Mouse (Mus musculus): Measurements from ENCODE around the gene Rad9b. TPM values are rescaled to one million over a fixed set of nuclear protein-coding genes. Genes with fewer than 3 reads are reported as not detected.
A peak's percentile ranks its signal among the peaks of the same experiment; 100 is the strongest.

Rad9b gene
- 1 to 10 TPM; 2.2 to 3.4 TPM for total RNA-seq (2021)
- long read RNA-seq, experiment 1, partial matches to known transcripts = 0 of 2 reads
- long read RNA-seq, experiment 1, other reads (novel, unspliced or antisense) = 1 of 2 reads
- long read RNA-seq, experiment 2 = 0 reads

DNA sequence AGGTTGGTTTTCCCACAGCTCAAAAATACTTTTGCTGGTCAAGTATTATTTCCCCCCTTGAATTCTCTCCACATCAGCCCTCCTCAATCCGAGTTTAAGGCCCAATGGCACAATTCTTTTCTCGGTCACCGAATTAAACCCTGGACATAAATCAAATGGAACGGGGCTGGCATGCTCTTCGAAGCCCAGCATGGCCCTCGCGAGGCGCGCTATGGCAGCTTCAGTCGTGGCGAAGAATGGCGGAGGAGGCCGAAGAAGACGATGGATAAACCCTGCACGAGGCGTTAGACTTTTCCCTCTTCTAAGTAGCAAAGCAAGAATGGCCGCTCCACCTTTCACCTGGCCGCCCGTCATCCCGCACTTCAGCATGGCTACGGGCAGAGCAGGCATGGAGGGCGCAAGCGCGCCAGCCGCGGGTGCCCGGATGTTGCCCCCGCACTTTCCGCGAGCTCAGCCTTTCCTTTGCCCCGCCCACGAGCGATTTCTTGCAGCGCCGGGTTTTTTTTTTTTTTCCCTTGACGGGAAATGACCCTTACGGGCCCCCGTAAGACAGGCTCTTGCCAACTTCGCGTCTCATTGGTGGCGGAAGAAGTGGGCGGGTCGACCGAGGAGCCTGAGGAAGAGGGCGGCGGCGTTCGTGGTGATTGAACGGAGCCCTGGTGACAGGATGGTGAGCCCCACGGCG lies at the start of gene Rad9b, which contains the start of gene Vps29:
Rad9b (minus strand) TSS at position 427 of the 685 bp plus-strand sequence.
Vps29 (plus strand) TSS at position 563 of the 685 bp plus-strand sequence.
- DNase-seq = peak; percentile 98

DNA sequence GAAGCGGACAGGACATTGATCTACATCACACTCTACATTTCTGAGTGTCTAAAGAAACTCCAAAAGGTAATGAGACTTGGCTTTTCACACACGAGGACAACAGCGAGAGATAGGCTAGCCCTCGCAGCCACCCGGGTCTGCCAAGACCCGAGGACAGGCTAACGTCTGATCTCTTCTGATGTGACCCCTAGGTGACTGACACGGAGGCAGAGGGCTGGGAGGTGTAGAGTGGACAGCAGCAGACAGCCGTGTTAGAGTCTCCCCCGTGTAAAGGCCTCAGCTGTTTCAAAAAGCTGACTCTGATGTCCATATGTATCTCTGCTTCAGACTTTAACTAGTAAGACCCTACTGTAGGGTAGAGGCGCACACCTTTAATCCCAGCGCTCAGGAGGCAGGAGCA lies 49.3 kb upstream of the Rad9b start:
- no peak for DNase-seq

DNA sequence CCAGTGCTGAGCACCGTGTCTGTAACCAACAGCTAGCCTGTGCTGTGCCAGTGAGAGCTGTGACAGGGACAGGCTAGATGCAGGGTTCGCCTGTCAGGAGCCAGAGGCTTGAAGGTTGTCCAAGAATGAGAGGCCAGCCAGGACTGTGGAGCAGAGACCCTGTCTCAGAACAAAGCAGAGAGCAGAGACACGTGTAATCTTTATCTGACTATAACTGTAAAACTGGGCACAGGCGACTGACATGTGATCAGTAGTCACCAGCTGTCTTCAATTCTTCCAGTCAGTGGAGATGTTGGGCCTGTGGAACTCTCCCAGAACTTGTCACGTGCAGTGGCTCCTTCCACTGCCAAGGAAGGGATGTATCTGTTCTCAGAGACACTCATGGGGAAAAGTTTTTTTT lies 48.7 kb upstream of the Rad9b start:
- DNase-seq = no peak

DNA sequence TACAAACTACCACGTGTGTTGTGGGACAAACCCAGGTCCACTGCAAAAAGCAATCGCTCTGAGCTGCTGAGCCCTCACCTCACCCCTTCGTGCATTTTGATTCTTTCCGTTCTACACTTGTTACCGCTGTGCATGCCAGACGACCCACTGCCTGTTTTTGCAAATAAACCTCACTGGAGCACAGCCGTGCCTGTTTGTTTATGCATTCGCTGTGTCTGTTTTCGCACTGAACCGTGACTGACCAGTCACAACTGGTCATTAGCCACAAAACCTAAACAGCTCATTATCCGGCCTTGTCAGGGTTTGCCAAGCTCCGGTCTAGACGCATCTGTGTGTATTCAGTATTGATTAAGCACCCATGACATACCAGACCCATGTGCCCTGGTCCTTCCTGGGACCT lies 48.1 kb upstream of the Rad9b start:
- no peak for DNase-seq

DNA sequence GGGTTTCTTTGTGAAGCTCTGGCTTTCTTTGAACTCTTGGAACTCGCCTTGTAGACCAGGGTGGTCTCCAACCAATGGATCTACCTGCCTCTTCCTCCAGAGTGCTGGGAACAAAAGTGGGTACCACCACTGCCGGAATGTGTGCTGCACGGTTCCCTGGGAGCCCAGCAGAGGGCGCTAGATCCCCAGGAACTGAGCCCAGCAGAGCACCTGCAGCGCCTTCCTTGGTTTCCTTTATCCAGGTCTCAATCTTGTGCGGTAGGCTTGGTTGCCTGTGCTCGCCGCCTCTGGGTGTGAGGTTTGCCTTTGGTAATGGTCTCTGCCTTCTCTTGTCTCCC lies 47.2 kb upstream of the Rad9b start:
- DNase-seq = peak; percentile 78 to 84

DNA sequence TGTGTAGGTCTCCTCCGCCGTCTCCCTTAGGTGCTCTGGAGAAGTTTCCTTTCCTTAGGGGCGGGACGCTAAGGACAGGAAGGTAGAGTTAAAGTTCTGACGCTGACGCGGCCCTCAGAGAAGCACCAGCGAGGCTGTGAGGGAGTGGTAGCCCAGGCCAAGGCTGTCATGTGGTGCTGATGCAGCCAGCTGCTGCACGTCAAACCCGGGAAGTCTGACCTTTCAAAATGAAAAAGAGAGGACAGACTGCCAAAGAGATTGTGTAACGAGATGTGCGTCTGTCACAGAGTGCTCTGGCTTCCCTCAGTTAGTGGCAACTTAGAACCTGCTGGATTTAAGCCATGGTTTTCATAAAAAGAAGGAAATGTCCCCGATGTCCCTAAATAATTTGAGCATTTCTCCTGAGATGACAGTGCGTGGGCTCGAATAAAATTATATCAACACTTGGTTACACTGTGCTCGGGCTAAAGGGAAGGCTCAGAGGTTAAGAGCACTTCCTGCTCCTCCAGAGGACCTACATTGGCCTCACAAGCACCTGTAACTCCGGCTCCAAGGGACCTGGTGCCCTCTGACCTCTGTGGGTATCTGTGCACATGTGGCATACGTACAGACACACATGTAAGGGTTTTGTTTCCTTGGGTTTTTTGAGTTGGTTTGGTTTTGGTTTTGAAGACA lies 46.7 kb upstream of the Rad9b start:
- peak; percentile 87 to 90 for DNase-seq

DNA sequence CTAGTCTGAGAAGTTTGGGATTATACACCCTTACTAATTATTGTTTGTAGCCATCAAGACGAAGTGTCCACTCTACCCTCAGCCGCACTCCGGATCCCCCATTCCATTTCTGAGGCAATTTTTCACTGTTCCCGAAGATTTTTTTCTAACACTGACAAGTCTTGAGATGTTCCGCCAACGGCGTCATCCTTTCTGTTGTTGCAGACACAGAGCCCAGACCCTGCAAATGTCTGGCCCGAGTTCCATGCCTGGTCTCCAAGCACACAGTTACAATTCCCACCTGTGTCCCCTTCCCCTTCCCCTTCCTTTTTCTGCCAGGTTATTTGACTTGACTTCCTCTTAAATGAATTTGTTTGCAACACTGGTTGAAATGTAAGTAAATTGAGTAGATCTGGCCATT lies 45.8 kb upstream of the Rad9b start:
- DNase-seq = no peak

DNA sequence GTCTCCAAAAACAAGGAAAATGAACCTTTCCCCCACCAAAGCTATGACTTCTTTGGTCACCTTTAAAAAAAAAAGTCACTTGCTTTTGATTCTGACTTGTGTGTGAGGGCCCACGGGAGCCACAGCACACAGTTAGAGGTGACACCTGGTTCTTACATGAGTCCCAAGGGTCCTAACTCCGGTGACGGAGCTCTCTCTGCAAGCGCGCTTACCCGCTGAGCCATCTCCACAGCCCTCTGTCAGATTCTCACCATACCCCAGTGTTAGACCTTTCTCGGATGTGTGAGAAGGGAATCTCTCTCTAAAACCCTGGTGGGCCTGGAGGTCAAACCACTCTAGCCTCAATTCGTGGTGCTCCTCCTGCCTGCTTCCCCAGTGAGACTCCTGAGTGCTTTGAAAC lies 43.5 kb upstream of the Rad9b start:
- no peak for DNase-seq

DNA sequence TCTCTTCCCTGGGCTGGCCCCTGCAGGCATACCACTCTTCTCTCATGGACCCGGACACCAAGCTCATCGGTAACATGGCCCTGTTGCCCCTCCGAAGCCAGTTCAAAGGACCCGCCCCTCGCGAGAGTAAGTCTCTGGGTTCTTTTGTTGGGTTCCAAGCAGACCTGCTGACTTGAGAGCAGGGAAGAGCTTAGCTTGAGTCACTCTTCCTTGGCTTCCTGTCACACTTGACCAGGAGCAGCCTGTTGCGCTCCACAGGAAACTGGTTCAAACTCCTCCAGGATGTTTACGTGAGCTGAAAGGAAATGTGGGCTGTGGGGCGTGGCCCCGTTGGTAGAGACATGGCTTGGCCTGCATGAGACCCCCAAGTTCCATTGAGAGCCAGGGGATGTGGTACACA lies 42.8 kb upstream of the Rad9b start:
- DNase-seq = peak; percentile 37 to 62

DNA sequence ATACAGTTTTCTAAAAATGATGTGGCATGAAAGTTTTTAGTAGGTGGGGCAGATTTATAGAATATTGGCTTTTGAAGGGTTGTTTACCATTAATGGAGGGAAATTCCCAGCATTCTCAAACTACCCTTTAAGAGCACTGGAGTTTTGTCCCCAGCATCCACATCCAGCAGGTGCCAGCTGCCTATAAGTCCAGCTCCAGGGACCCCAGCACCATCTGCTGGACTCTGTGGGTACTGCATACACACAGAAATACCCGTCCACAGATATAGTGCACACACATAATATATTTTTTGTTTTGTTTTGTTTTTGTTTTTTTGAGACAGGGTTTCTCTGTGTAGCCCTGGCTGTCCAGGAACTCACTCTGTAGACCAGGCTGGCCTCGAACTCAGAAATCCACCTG lies 39.9 kb upstream of the Rad9b start:
- DNase-seq = peak; percentile 79 to 82

DNA sequence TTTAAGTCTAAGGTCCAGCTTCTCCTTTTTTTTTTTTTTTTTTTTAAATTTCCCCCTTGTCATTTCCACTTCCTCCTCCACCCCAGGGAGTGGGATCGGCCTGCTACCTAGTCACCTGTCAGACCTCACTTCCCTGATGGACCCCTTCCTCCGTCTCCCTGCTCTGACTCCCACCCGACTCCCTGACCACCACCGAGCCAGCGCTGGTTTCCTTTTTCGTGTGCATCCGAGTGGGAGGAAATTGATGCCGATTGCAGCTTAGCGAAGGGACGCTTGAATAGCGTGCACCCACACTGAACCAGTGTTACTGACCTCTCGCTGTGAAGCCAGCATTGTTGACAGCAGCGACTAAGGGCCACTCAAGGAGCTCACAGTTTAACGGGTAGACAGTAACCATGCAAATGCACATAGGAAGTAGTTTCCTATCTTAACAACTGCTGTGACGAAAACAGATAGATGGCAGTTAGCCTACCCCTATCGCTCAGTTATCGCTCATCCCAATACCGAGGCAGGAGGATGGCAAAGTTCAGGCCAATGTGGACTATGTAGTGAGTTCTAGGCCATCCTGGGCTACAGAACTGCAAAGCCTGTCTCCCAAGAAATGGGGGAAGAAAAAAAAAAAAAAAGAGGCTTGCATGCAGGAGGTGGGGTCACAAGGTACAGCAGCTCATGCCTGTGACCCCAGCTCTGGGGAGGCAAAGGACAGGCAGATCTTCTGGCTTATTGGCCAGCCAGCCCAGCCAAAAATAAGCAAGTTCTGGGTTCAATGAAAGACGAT lies 38.4 kb upstream of the Rad9b start:
- peak; percentile 28 to 37 for DNase-seq

DNA sequence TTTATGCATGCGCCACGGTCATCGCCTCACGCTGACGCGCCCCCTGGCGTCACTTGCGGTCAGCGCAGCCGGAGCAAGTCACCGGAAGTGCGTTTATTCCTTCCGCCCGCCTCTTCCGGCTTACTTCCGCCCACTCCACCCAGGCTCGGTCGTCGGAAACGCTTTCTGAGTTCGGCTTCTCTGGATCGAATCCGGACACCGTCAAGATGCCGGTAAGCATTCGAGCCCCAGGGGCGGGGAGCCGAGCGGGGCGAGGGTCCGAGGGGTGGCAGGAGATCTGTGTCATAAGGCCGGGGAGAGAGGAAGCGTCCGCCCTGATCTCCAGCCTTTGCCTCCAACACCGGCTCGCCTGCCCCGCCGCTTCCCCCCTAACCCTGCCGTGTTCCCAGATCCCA lies 37.8 kb upstream of the Rad9b start, which contains the start of gene Arpc3:
Arpc3 (plus strand) TSS at position 93 of the 395 bp plus-strand sequence.
- peak; percentile 91 to 93 for DNase-seq

DNA sequence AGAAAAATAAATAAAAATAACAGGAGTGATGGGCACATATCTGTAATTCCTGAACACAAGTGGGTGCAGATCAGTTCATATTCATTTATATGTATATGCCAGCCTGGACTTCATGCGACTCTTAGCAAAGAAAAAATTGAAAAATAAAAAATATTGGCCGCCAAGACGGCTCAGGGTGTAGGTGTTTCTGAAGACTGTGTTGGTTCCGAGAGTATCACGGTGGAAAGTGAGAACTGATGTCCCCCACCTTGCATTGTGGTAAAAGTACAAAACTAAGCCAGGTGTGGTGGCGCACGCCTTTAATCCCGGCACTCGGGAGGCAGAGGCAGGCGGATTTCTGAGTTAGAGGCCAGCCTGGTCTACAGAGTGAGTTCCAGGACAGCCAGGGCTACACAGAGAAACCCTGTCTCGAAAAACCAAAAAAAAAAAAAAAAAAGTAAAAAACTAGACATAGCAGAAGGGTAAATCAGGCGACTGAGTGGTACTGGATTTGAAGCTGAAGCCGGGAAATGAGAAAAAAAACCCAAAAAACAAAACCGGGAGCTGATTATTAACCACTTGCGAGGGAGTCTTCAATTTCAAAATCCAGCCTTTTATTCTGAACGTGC lies 37.2 kb upstream of the Rad9b start:
- no peak for DNase-seq

DNA sequence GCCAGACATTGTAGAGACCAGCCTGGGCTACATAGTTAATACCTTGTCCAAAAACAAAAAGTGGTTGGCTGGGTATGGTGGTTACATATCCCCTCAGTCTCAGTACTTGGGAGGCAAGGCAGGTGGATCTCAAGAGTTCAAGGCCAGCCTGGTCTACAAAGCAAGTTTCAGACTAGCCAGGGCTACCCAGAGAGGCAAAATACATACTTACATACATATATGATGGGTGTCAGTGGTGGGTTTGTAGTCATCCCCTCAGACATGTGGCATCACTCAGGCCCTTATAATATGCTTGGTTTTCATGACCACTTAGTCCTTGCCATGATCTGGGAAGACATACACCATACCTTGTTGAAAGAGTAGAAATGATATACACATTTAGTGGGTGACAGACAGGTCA lies 36.6 kb upstream of the Rad9b start:
- no peak for DNase-seq

DNA sequence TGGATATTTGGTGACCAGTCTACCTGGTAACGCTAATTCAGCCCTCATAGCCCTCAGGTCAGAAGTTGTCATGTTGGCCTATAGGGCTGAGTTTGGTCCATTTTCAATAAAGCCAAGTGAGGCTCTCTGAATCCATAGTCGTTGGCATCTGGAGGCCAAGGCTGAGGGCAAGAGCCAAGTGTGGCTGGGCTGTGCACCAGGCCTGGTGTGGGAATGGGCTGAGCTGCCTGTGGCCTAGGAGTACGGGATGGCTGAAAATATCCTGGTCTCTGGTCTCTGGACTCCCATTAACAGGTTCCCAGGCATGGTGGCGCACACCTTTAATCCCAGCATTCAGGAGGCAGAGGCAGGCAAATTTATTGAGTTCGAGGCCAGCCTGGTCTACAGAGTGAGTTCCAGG lies 36.0 kb upstream of the Rad9b start:
- no peak for DNase-seq

DNA sequence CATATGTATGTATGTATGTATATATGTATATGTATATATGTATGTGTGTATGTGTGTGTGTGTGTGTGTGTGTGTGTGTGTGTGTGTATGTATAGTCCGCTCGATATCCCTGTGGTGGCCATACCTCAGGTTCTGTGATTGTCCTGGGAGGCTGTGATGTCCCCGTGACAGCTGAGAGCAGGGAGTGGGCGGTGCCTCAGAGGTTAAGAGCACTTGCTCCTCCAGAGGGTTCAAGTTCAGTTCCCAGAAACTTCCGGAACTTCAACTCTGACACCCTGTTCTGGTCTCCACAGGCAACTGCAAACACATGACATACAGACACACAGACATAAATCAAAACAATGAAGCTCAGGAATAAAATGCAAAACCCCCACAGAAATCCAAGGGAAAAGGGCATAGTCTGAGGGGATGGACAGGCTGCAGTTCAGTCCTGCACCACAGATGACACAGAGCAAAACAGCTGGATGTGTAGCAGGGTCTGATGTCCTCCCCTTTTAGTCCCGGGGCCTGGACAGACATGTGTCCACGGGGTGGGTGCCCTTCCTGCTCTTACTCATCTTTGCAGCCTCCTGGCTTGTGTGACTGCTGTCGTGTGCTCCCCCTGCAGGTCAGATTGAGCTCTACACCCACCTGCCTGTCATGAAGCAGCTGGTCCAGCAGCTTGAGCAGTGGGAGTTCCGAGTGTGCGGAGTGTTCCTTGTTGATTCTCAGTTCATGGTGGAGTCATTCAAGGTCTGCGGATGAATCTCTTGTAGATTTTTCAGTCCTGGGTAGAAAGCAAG lies 25.5 kb upstream of the Rad9b start:
- peak; percentile 79 to 87 for DNase-seq

DNA sequence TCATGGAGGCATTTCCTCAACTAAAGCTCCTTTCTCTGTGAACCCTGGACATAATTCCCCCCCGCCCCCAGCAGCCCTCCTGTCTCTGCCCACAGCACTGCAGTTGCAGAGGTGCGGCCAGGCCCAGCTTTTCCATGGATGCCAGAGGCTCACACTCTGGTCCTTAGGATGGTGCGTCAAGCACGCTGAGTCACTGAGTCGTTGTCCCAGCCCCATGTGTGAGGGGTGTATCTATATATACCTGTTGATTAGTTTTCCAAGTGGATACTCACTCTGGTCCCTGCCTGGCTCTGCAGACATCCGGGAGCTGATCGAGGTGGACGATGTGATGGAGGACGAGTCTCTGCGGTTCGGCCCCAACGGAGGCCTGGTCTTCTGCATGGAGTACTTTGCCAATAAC lies 24.1 kb upstream of the Rad9b start:
- no peak for DNase-seq

DNA sequence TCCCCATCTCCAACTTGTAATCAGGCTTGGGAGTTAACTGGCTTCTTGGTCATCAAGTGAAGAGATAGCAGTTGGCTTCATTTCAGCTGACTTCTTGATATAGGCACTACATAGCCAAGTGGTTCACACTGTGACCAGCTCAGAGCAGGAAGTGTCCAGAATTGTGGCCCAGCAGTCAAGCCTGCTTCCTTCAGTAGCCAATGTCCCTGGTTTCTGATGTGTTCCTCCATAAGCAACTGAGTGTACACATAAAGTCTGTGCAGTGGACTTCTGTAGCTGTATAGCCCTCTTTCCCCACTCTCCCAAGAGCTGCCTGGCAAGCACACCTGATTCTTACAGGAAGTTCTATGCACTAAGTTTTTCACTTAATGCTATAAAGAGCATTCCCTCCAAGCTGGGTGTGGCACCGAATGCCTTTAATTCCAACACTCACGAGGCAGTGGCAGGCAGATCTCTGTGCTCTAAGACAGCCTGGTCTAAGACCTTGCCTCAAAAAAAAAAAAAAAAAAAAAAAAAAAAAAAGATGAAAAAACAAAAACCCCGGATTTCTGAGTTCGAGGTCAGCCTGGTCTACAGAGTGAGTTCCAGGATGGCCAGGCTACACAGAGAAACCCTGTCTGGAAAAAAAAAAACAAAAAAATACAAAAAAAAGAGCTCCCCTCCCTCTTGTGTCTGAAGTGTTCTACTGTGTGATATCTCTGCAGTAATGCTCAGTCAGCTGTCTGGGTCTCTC lies 23.2 kb upstream of the Rad9b start:
- no peak for DNase-seq

DNA sequence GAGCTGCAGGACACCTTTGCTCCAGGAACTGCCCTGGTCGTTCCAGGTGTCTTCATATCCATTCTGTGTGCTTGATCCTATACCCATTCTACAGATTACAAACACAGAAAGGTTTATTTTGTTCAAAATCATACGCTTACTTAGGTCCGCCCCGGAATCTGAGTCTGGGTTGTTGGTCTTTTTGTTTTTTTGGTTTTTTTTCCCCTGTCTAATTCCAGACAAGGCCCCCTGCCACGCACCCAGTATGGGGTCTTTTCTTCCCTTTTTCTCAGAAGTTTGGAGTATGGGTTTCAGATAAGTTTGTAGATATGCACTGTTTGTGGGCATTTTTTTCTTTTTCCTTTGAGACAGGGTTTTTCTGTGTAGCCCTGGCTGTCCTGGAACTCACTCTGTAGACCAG lies 18.8 kb upstream of the Rad9b start:
- DNase-seq = no peak

DNA sequence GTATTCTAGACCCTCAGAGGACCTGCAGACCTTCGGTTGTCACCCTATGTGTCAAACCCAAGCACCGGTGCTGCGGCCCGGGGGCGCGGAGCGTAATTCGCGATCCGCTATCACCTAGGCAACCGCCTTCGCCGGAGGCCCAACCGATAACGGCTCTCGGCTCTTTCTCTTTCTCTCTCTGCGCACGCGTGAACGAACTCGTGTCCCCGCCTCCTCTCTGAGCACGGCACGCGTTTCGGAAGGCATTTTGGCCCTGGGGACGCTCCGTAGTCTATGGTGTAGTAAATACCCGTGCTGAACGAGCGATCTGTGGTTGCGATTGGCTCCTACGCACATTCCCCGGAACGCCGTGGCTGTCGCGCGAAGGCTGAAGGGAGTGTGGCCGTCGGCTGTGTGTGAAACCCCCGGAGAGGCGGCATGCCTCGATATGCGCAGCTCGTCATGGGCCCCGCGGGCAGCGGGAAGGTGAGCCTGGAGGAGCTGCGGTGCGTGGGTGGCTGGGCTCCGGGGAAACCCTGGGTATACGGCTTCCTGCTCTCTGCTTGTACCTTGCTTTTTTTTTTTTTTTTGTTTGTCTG lies 18.2 kb upstream of the Rad9b start, which contains the start of gene Fam216a:
Fam216a (minus strand) TSS at position 173 of the 578 bp plus-strand sequence.
- DNase-seq = peak; percentile 99 to 100

All from adrenal gland, postnatal 36 days (tissue).